Comparison of ENCODE assay signal across 9 mouse cellular contexts in genomic region chr11:70226602-70226890, GRCm38 (mm10). TPM values are rescaled to one million over a fixed set of nuclear protein-coding genes. Genes with fewer than 3 reads are reported as not detected.
DNase-seq lines count a peak whose midpoint lies in the region; ATAC-seq and TF ChIP-seq lines count a peak whose summit lies in the region.
"Had no signal": no experiment of that assay in that cellular context is flagged by ENCODE, and none has a peak within 500 bp of the region (broad histone marks: within the 10 kb centered on the region; RNA-seq: fewer than 3 reads in every experiment).

No protein-coding gene starts in this region.

- no peak for DNase-seq in left cerebral cortex, adult 2 months (ENCODE audit: extremely low spot score in 1 of 2, low spot score in 2 of 2)
- no peak for DNase-seq in left cerebral cortex, adult 11 months (ENCODE audit: low spot score)
- no peak for DNase-seq in natural killer cell, adult 2 months (ENCODE audit: low spot score in 2 of 2)
- no peak for DNase-seq in adrenal gland, adult 2 months
- no peak for DNase-seq in yolk sac, embryonic 10.5 days (ENCODE audit: low spot score)
- DNase-seq: spleen, adult 18-20 months had no signal

- peak overlapping the region; percentile 40 for H3K9ac ChIP-seq in forebrain, embryonic 15.5 days (replicated peaks)
- H3K9ac ChIP-seq in limb, embryonic 13.5 days: peak overlapping the region; percentile 43; the same call in 1 of the 2 replicates
- no peak overlapping the region for H3K9ac ChIP-seq in neural tube, embryonic 14.5 days (replicated peaks; ENCODE audit: low read depth, low read length)

- peak overlapping the region; percentile 35 for H3K4me3 ChIP-seq in left cerebral cortex, adult 2 months
- peak overlapping the region; percentile 36 for H3K4me3 ChIP-seq in forebrain, embryonic 15.5 days
- peak overlapping the region; percentile 33 for H3K4me3 ChIP-seq in limb, embryonic 13.5 days
- peak overlapping the region; percentile 16 for H3K4me3 ChIP-seq in neural tube, embryonic 14.5 days (ENCODE audit: low read depth, low read length)

- H3K27me3 ChIP-seq in forebrain, embryonic 15.5 days: peaks cover 39% of the 10 kb centered on the region
- peaks cover 82% of the 10 kb centered on the region for H3K27me3 ChIP-seq in limb, embryonic 13.5 days
- H3K27me3 ChIP-seq in neural tube, embryonic 14.5 days (ENCODE audit: control insufficient read depth, insufficient read depth, low read length): peaks cover 11% of the 10 kb centered on the region

- H3K9me3 ChIP-seq in forebrain, embryonic 15.5 days: no peaks in the 10 kb centered on the region
- no peaks in the 10 kb centered on the region for H3K9me3 ChIP-seq in limb, embryonic 13.5 days
- no peaks in the 10 kb centered on the region for H3K9me3 ChIP-seq in neural tube, embryonic 14.5 days (ENCODE audit: control insufficient read depth, low read length)

- peak overlapping the region; percentile 46 for H3K4me2 ChIP-seq in forebrain, embryonic 15.5 days (replicated peaks)
- peak overlapping the region; percentile 56 for H3K4me2 ChIP-seq in limb, embryonic 13.5 days (replicated peaks)
- peak overlapping the region; percentile 44 for H3K4me2 ChIP-seq in neural tube, embryonic 14.5 days (ENCODE audit: low read depth, low read length)

- H3K36me3 ChIP-seq in forebrain, embryonic 15.5 days: no peaks in the 10 kb centered on the region
- no peaks in the 10 kb centered on the region for H3K36me3 ChIP-seq in limb, embryonic 13.5 days
- H3K36me3 ChIP-seq in neural tube, embryonic 14.5 days (ENCODE audit: control insufficient read depth, insufficient read depth, low read length): no peaks in the 10 kb centered on the region

- no peak for TF ChIP-seq CTCF in left cerebral cortex, adult 2 months (IDR thresholded peaks at IDR 0.05)

- 8% methylated on average over 18 of the region's 18 CpGs for WGBS in forebrain, embryonic 15.5 days
- WGBS in limb, embryonic 13.5 days: 5% methylated on average over 18 of the region's 18 CpGs
- WGBS in neural tube, embryonic 14.5 days: 8% methylated on average over 18 of the region's 18 CpGs

- peaks cover 60% of the 10 kb centered on the region for H3K4me1 ChIP-seq in forebrain, embryonic 15.5 days
- H3K4me1 ChIP-seq in limb, embryonic 13.5 days: peaks cover 35% of the 10 kb centered on the region
- peaks cover 10% of the 10 kb centered on the region for H3K4me1 ChIP-seq in neural tube, embryonic 14.5 days (ENCODE audit: control insufficient read depth, insufficient read depth, low read length)

- peak overlapping the region; percentile 13; the same call in 1 of the 2 replicates for H3K27ac ChIP-seq in left cerebral cortex, adult 2 months
- H3K27ac ChIP-seq in forebrain, embryonic 15.5 days (replicated peaks): peak overlapping the region; percentile 36; the same call in 1 of the 2 replicates
- no peak overlapping the region for H3K27ac ChIP-seq in limb, embryonic 13.5 days
- H3K27ac ChIP-seq in neural tube, embryonic 14.5 days (ENCODE audit: low read depth, low read length): no peak overlapping the region

- intact Hi-C loops in left cerebral cortex, adult 2 months (cut with DNase I): no loop called here

- no peak for ATAC-seq in forebrain, embryonic 15.5 days (replicated peaks)
- ATAC-seq in limb, embryonic 13.5 days (ENCODE audit: low FRiP score, low read depth): no peak
- no peak for ATAC-seq in neural tube, embryonic 14.5 days (ENCODE audit: low read depth)

RNA-seq across cellular contexts. Expression of gene Bcl6b, which starts 3.1 kb away (rescaled TPM):
- 1 to 10 TPM; 1.7 to 3.5 TPM for total RNA-seq in left cerebral cortex, adult 2 months (2021)
- 5.7 and 6.1 TPM in 2 replicates for polyA plus RNA-seq in forebrain, embryonic 15.5 days (2015; fragmentation: Nextera tagmentation; extraction: Ambion mirVana)
- polyA plus RNA-seq in limb, embryonic 13.5 days (2015; fragmentation: Nextera tagmentation; extraction: Ambion mirVana): 10.0 and 10.3 TPM in 2 replicates
- 1.8 and 5.7 TPM in 2 replicates for polyA plus RNA-seq in neural tube, embryonic 14.5 days (2014; fragmentation: Nextera tagmentation; extraction: Ambion mirVana)
- 10 to 100 TPM in 1 of 2 experiments, 1 to 10 TPM in 1; 8.6 to 11.3 TPM for total RNA-seq in adrenal gland, adult 2 months (2021)
- 25.3 and 27.8 TPM in 2 replicates for polyA plus RNA-seq in adrenal gland, adult 2 months (2012; rRNA removed)

RNA-seq across cellular contexts. Expression of gene Slc16a13, which starts 5.7 kb away (rescaled TPM):
- 10 to 100 TPM in 1 of 2 experiments, 1 to 10 TPM in 1; 7.5 to 10.5 TPM for total RNA-seq in left cerebral cortex, adult 2 months (2021)
- 14.9 and 17.7 TPM in 2 replicates for polyA plus RNA-seq in forebrain, embryonic 15.5 days (2015; fragmentation: Nextera tagmentation; extraction: Ambion mirVana)
- polyA plus RNA-seq in limb, embryonic 13.5 days (2015; fragmentation: Nextera tagmentation; extraction: Ambion mirVana): 10.9 and 11.5 TPM in 2 replicates
- polyA plus RNA-seq in neural tube, embryonic 14.5 days (2014; fragmentation: Nextera tagmentation; extraction: Ambion mirVana): 10.4 and 13.2 TPM in 2 replicates
- 1 to 10 TPM; 2.7 to 3.7 TPM for total RNA-seq in adrenal gland, adult 2 months (2021)
- 5.0 and 5.6 TPM in 2 replicates for polyA plus RNA-seq in adrenal gland, adult 2 months (2012; rRNA removed)

RNA-seq across cellular contexts. Expression of gene 0610010K14Rik, which starts 11.2 kb away (rescaled TPM):
- total RNA-seq in left cerebral cortex, adult 2 months (2021): 10 to 100 TPM; 45.5 to 51.2 TPM
- 191 and 199 TPM in 2 replicates for polyA plus RNA-seq in forebrain, embryonic 15.5 days (2015; fragmentation: Nextera tagmentation; extraction: Ambion mirVana)
- polyA plus RNA-seq in limb, embryonic 13.5 days (2015; fragmentation: Nextera tagmentation; extraction: Ambion mirVana): 203 and 209 TPM in 2 replicates
- polyA plus RNA-seq in neural tube, embryonic 14.5 days (2014; fragmentation: Nextera tagmentation; extraction: Ambion mirVana): 160 and 161 TPM in 2 replicates
- 10 to 100 TPM; 44.7 to 52.1 TPM for total RNA-seq in adrenal gland, adult 2 months (2021)
- 54.7 and 56.2 TPM in 2 replicates for polyA plus RNA-seq in adrenal gland, adult 2 months (2012; rRNA removed)

RNA-seq across cellular contexts. Expression of gene Gm21988, which starts 13.1 kb away (rescaled TPM):
- 1 to 10 TPM; 4.9 to 5.3 TPM for total RNA-seq in left cerebral cortex, adult 2 months (2021)
- 12.9 and 13.0 TPM in 2 replicates for polyA plus RNA-seq in forebrain, embryonic 15.5 days (2015; fragmentation: Nextera tagmentation; extraction: Ambion mirVana)
- polyA plus RNA-seq in limb, embryonic 13.5 days (2015; fragmentation: Nextera tagmentation; extraction: Ambion mirVana): 11.6 and 12.1 TPM in 2 replicates
- polyA plus RNA-seq in neural tube, embryonic 14.5 days (2014; fragmentation: Nextera tagmentation; extraction: Ambion mirVana): 12.7 and 13.3 TPM in 2 replicates
- total RNA-seq in adrenal gland, adult 2 months (2021): 1 to 10 TPM; 3.2 to 6.2 TPM
- polyA plus RNA-seq in adrenal gland, adult 2 months (2012; rRNA removed): 6.9 and 7.8 TPM in 2 replicates

RNA-seq across cellular contexts. Expression of gene Rnasek, which starts 13.1 kb away (rescaled TPM):
- 100 to 1,000 TPM; 241 to 270 TPM for total RNA-seq in left cerebral cortex, adult 2 months (2021)
- 271 and 278 TPM in 2 replicates for polyA plus RNA-seq in forebrain, embryonic 15.5 days (2015; fragmentation: Nextera tagmentation; extraction: Ambion mirVana)
- polyA plus RNA-seq in limb, embryonic 13.5 days (2015; fragmentation: Nextera tagmentation; extraction: Ambion mirVana): 152 and 162 TPM in 2 replicates
- 389 and 413 TPM in 2 replicates for polyA plus RNA-seq in neural tube, embryonic 14.5 days (2014; fragmentation: Nextera tagmentation; extraction: Ambion mirVana)
- 100 to 1,000 TPM; 220 to 243 TPM for total RNA-seq in adrenal gland, adult 2 months (2021)
- 332 and 351 TPM in 2 replicates for polyA plus RNA-seq in adrenal gland, adult 2 months (2012; rRNA removed)

Comparison
In these comparisons a context has a peak if more than half of its experiments do, and no peak if none do; other contexts are left out.
1. H3K27ac ChIP-seq: peak in left cerebral cortex, adult 2 months (single experiment) and forebrain, embryonic 15.5 days (single experiment); none in limb, embryonic 13.5 days (single experiment) and neural tube, embryonic 14.5 days (single experiment).
2. Peak in every context shown above with its lines, with median percentiles within 50 percentile points of each other: H3K4me3 ChIP-seq and H3K4me2 ChIP-seq.